Mouse (Mus musculus): ENCODE results near the gene Tgfbr2.
"Not testable (repeated sequence)": the region's sequence is repeated elsewhere in the genome, so short reads cannot be mapped to it uniquely, and the experiment has no call there.

DNA sequence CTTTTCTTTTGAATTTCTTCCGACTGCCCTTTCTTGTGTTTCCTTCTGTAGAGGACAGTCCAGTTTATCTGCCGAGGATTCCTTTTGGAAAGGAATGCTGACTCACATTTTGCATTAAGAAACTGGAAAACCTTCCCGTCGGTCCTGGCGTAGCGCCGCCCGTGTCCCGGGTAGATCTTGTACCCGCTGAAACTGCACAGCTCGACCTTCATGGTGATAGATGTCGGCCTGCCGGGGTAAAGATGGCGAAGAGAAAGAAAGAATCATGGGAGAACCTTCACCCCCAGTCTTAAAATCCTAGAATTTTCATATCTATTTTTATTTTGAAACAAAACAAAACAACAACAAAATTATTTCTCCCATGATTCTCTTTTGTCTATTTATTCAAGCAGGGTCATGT lies 134.3 kb downstream of the Tgfbr2 start:
- TF ChIP-seq POLR2A (IDR thresholded peaks at IDR 0.05; ENCODE audit: low read depth, low read length); CTCF (conservative IDR thresholded peaks at IDR 0.05; ENCODE audit: insufficient read depth, insufficient read length, low read depth, low read length): not testable (repeated sequence)

Measured in kidney, adult 2 months (tissue).